Mouse (Mus musculus): Measurements from ENCODE around the gene Setx.
"Not testable (repeated sequence)": the region's sequence is repeated elsewhere in the genome, so short reads cannot be mapped to it uniquely, and the experiment has no call there.

Gene Setx

GRCm38 (mm10) chr2:29123907-29124569 is at the start of gene Setx:
Gene Setx (plus strand): TSS chr2:29124181.
- in situ Hi-C loops (cut with MboI; ENCODE audit: low sequenced_read_pairs): no loop called here

DNA sequence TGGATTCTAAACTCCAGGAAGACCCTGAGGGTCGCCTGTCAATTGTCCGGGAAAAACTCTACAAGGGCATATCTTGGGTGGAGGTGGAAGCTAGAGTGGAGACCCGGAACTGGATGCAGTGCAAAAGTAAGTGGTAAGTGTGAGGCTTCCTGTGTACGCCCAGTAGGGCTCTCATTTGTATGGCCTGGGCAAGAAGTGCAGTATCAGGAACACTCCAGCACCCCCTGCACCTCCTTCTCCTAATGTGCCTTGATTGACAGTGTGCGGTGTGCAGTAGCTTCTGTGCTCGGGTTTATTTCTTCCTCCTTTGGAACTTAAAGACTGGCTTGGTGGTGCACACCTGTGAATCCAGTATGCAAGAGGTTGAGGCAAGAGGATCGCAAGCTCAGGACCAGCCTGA is 49.3 kb upstream of the Setx start:
- in situ Hi-C loops (cut with MboI; ENCODE audit: low sequenced_read_pairs): no loop called here

DNA sequence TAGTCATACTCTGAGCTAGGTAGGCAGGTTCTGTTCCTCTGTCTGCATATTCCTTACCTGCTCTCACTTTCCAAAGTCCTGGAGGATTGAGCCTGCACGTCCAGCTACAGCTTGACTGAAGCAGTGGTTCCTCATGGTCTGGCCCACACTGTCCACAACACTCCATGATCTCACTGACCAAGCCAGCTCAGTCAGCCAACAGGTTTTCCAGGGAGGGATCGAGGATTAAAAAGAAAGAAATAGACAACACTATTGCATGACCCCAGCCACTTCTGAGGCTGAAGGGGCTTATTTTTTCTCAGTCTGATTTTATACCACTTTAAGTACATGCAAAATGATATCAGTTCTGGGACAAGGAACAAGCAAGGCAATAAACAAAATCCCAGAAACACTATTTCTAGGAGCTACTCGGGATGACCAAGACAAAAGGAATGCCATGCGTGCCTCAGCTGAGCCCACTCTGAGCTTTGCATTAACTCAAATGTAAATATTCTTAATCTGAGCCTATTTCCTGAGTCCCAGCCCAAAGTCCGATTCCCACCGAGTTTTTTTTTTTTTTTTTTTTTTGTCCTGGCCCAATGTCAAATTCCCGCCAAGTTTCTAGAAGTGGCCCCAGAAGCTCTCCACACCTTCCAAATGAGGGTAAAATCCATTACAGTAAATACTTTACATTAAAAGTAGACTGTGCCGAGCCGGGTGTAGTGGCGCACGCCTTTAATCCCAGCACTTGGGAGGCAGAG is 48.5 kb upstream of the Setx start:
- in situ Hi-C loops (cut with MboI; ENCODE audit: low sequenced_read_pairs): no loop called here

GRCm38 (mm10) chr2:29076226-29076625 is 47.8 kb upstream of the Setx start:
- in situ Hi-C loops (cut with MboI; ENCODE audit: low sequenced_read_pairs): no loop called here

DNA sequence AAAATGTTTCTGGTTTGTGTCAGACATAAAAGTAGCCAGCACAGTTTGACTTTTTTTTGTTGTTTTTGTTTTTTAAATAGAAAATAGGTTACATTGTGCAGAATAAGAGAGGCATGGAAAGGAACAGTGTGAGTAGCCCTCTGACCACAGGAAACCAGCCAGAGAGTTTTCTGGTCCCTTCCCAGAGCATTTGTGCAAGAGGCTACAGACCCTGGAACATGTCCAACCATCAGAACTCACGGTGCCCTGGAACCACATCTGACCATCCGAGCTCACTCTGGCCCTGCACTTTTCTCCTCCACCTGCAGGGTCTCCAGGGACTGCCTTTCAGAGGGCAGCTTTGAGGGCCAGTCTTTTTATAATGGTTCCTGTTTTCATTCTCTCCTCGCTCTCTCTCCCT is 42.0 kb upstream of the Setx start:
- in situ Hi-C loops (cut with MboI; ENCODE audit: low sequenced_read_pairs): no loop called here

DNA sequence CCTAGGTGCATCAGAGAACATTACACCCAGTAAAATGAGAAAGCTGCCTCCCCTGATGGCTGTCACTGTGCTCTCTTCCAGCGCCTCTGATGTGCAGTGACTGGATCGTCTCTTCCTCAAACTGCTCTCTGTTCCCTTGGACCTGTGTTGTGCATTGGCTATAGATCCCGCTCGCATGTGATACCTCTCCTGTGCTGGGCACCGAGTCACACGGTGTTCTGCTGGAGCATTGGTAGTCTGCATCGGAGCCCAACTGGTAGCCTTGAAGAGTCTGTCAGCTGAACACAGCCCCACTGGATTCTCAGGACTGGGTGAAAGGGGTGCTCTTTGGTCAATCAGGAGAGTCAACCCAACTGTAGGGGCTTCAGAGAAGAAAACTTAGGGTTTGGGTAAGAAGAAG is 38.0 kb upstream of the Setx start:
- in situ Hi-C loops (cut with MboI; ENCODE audit: low sequenced_read_pairs): no loop called here

- in situ Hi-C loops (cut with MboI; ENCODE audit: low sequenced_read_pairs): not testable (repeated sequence)
Measured at GRCm38 (mm10) chr2:29089276-29089675, 34.7 kb upstream of the Setx start.

- in situ Hi-C loops (cut with MboI; ENCODE audit: low sequenced_read_pairs): no loop called here
Measured at GRCm38 (mm10) chr2:29095674-29096073, 28.3 kb upstream of the Setx start.

DNA sequence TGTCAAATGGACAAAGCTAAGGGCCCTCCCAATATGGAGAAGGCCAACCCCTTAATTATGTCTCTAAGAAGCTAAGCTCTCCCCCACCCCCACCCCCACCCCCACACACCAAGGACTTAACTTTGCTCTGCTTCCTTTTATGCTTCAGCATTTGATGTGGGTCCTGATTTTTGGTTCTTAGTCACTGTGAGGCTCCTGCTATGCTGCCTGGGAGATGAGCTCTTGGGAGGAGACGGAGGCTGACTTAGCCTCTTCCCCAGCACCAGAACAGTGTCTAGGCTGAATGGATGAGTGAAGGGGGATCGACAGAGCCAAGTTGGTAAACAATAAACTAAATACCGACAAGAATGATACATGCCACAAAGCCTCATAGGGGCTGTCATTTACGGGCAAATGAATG is 27.2 kb upstream of the Setx start:
- in situ Hi-C loops (cut with MboI; ENCODE audit: low sequenced_read_pairs): no loop called here

DNA sequence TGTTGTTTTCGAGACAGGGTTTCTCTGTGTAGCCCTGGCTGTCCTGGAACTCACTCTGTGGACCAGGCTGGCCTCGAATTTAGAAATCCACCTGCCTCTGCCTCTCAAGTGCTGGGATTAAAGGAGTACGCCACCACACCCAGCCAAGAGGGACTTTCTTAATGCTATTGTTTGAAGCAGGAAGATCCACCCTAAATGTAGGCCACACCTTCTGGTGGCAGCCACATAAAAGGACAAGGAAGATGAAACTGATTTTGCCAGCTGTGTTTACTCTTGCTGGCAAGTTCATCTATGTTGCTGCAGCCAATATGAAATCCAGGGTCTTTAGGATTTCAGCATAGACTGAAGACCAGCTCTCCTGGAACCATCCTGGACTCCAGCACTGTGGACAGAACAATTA is 26.5 kb upstream of the Setx start:
- in situ Hi-C loops (cut with MboI; ENCODE audit: low sequenced_read_pairs): no loop called here

DNA sequence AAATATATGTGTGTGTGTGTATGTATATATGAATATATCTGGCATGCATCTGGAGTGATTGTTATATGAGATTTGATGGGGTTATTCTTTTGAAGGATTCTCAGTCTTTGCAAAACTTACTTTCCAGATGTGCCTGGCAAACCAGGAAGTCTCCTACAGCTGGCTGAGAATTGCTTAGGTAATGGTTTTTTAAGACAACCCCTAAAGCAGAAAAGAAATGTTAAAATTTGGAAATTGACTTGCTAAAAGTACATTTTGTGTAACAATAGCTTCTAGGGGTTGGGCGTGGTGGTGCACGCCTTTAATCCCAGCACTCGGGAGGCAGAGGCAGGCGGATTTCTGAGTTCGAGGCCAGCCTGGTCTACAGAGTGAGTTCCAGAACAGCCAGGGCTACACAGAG is 26.0 kb upstream of the Setx start:
- in situ Hi-C loops (cut with MboI; ENCODE audit: low sequenced_read_pairs): not testable (repeated sequence)

GRCm38 (mm10) chr2:29098786-29099185 is 25.2 kb upstream of the Setx start:
- in situ Hi-C loops (cut with MboI; ENCODE audit: low sequenced_read_pairs): no loop called here

- in situ Hi-C loops (cut with MboI; ENCODE audit: low sequenced_read_pairs): no loop called here
Measured at GRCm38 (mm10) chr2:29099646-29100045, 24.3 kb upstream of the Setx start.

GRCm38 (mm10) chr2:29100822-29101534 is 23.0 kb upstream of the Setx start:
- in situ Hi-C loops (cut with MboI; ENCODE audit: low sequenced_read_pairs): no loop called here

- in situ Hi-C loops (cut with MboI; ENCODE audit: low sequenced_read_pairs): not testable (repeated sequence)
Measured at GRCm38 (mm10) chr2:29102416-29103377, 21.3 kb upstream of the Setx start.

DNA sequence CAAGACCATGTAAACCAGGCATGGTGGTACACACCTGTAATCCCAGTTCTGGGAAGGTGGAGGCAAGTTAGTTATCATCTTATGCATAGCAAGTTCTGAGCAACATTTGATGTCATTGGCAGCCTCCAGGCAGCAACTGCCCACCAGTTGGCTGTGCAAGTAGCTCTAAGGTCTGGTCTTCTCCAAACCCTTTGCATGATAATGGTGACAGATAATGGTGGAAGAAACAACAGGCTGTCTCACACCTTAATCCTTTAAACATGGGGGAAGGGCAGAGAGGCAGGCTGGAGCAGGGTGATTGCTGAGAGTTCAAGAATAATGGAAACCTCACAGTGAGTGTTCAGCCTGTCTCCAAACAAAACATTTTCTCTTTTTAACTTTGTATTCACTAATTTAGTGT is 3.0 kb upstream of the Setx start:
- in situ Hi-C loops (cut with MboI; ENCODE audit: low sequenced_read_pairs): no loop called here

- in situ Hi-C loops (cut with MboI; ENCODE audit: low sequenced_read_pairs): no loop called here
Measured at GRCm38 (mm10) chr2:29122446-29122845, 1.5 kb upstream of the Setx start.

DNA sequence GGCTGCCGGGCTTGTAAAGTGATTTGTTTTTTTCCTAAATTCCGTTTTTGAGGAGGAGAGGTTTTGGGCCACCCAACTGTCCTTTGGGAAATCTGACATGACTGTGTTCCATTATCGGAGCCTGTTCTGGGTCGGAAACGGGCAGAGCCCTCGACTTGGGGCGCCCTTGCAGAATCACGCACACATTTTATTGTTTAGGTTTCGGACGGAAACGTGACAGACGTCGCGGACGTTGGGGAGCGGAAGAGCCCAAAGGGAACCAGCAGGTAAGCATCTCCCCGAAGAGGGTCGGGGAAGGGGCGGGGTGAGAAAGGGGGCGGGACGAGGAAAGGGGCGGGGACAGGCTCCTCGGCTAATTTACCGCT is 572 bp downstream of the Setx start:
- in situ Hi-C loops (cut with MboI; ENCODE audit: low sequenced_read_pairs): no loop called here

GRCm38 (mm10) chr2:29124936-29125701 is 1.1 kb downstream of the Setx start:
- in situ Hi-C loops (cut with MboI; ENCODE audit: low sequenced_read_pairs): no loop called here
